Mouse (Mus musculus): ENCODE results near the gene Trim15. TPM values are rescaled to one million over a fixed set of nuclear protein-coding genes. Genes with fewer than 3 reads are reported as not detected.
"Not testable (repeated sequence)": the region's sequence is repeated elsewhere in the genome, so short reads cannot be mapped to it uniquely, and the experiment has no call there.

The Trim15 gene
- total RNA-seq, 2 experiments from 2014 or later: not detected

DNA sequence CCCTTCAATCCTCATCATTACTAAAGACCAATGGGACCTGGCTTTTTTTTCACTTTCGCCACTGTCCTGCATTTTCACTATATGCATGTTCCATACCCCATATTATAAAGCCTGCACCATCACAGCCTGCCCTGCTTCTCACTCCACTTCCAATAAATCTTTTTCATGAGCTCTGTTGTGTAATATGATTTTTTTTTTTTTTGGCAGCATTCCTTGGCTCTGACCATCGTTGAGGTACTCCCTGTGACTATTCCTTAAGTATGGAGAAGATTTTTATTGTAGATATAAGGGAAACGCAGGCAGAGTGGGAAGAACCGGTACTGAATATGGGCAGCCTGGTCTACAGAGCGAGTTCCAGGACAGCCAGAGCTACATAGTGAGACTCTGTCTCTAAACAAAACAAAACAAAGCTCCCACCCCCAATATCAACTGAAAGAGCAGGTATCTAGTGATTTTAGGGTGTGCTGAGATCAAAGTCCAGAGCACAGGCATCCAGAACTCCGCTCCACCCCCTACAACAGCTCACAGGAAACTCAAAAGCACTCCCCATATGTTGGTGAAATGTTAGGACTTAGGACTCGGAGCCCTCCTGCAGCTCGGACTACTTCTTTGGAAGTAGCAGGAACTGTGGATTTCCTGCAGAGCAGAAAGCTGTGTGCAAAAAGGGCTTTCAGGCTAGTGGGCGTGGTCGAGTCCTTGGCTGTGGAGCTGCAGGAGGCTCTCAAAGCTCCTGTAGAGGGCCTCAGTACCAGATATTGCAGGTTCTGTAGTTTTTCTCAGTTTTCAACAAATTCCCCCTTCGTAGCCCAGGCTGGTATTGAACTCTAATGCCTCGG lies 31.2 kb downstream of the Trim15 start:
- peak; percentile 47 to 48 for DNase-seq (ENCODE audit: low spot score in 2 of 2)
- intact Hi-C loops (cut with DNase I): no loop called here

DNA sequence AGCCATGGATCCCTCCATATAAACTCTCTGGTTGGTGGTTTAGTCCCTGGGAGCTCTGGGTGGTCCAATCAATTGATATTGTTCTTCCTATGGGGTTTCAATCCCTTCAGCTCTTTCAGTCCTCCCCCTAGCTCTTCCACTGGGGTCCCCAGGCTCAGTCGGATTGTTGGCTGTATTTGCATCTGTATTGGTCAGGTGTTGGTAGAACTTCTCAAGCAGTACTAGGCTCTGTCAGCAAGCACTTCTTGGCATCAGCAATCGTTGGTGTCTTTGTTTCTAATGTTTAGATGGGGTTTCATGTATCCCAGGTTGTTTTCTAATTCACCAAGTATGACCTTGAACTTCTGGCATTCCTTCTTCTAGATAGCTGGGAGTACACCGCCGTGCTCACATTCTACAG lies 34.3 kb downstream of the Trim15 start:
- intact Hi-C loops (cut with DNase I): no loop called here
- no peak for DNase-seq (ENCODE audit: low spot score in 2 of 2)

DNA sequence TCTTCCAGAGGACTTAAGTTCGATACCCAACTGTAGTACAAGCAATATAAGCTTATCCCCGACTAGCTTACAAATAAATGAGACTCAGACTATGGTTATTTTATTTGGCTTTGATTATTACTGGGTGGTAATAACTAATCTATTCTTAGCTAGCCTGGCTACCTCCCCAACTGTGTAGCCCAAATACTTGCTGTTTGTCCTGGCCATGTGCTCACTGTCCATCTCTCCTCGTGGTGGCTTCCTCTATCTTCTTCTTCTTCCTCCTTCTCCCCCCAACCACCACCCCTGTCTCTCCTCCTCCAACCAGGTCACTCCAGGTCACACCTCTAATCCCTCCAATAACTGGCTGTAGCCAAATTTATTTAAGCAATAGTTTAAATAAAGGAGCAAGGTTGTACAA lies 36.5 kb downstream of the Trim15 start:
- DNase-seq (ENCODE audit: low spot score in 2 of 2): no peak
- intact Hi-C loops (cut with DNase I): no loop called here

DNA sequence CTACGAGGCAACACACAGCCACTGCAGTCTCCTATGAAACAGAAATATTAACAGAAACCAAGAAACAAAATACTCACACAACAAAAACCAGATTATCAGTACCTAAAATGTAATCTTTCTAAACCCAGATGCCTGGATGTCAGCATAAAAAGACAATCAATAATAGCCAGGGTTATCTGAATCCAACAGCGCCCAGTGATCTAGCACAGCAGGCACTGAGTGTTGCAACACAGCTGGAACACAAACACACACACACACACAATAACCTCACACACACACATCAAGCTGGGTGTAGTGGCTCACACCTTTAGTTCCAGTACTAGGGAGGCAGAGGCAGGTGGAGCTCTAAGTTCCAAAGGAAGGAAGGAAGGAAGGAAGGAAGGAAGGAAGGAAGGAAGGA lies 38.5 kb downstream of the Trim15 start:
- intact Hi-C loops (cut with DNase I): no loop called here
- DNase-seq (ENCODE audit: low spot score in 2 of 2): no peak

DNA sequence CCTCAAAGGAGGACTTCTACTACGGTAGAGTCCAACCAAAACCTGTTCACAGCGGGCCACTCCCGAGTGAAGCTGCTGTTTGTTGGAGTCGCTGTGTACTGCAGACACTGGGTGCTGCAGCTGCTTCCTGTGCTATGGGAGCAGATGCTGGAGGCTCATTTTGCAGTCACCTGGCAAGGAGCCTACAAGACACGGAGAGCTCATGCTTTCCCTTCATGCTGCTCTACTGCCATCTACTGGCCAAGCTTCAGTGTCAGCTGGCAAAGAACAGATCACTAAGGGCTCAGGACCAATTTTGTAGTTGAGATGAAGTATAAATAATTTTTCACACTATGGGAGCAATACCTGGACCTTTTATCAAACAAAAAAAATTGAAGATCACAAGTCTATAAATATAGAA lies 41.0 kb downstream of the Trim15 start:
- intact Hi-C loops (cut with DNase I): not testable (repeated sequence)
- peak; percentile 81 to 84 for DNase-seq (ENCODE audit: low spot score in 2 of 2)

DNA sequence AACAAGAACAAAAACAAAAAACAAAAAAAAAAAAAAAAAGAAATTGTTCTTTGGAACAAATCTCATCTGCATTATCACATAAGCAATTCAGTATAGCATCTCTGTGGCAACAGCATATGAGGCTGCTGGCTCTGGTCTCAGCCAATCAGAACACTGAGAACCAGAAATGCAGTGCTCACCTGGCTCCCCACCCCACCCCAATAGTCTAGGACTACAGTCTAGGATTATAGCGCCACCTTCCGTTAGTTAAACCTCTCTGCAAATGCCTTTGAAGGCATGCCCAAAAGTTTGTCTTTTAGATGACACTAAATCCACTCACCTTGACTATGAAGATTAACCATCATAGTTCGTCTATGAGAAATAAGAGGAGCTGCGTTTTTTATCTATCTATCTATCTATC lies 41.5 kb downstream of the Trim15 start:
- intact Hi-C loops (cut with DNase I): no loop called here
- DNase-seq (ENCODE audit: low spot score in 2 of 2): no peak

DNA sequence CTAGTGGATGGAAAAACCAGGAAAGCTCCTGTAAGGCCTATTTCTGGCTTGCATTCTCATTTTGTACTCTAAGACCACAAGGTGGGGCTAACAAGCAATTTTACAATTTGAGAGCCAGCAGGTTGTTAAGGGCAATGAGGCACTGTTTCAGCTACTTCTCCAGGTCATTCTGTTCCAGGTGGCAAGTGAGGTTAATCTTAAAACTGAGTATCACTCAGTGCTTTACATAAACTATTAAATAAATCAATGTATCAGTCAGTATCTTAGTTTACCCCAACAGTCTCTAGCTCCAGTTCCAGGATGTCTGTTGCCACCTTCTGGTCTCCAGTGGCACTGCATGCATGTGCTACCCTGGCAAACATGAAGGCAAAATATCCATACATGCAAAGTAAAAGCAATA lies 43.0 kb downstream of the Trim15 start:
- intact Hi-C loops (cut with DNase I): no loop called here
- DNase-seq (ENCODE audit: low spot score in 2 of 2): peak in 1 of 2 experiments; percentile 23

DNA sequence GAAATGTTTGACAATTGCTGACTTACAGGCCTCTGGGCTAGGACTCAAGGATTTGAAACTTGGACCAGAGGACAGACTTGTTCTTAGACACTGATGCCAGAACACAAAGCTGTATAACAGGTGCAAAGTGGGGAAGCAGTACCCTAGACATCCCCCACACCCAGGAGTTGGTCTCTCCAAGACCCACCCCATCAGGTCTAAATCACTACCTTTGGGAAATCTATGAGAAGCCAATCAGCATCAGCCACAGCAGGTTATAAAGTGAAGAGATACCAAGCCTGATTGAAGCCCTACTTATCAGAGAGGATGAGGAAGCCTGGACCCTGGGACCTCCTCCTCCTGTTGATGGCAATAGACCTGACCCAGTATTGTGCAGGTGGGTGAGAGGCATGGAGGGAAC lies 55.1 kb downstream of the Trim15 start, which contains the start of gene H2-M10.6:
Gene H2-M10.6, plus strand, starts transcription at position 301 of the 400 bp plus-strand sequence.
- intact Hi-C loops (cut with DNase I): no loop called here
- no peak for DNase-seq (ENCODE audit: low spot score in 2 of 2)

Other genes starting within 250 kb of the Trim15 start
- not detected for gene H2-M9, start 224.5 kb downstream of the Trim15 start, total RNA-seq (2021)
- gene H2-M1, start 195.0 kb downstream of the Trim15 start, total RNA-seq (2021): not detected
- gene H2-M10.5, start 94.3 kb downstream of the Trim15 start, total RNA-seq (2021): not detected
- gene H2-M10.6, start 55.0 kb downstream of the Trim15 start, total RNA-seq (2021): not detected
- gene Trim26, start 30.1 kb downstream of the Trim15 start, total RNA-seq (2021): 10 to 100 TPM; 18.1 to 20.4 TPM
- not detected for gene Trim10, start 2.4 kb upstream of the Trim15 start, total RNA-seq (2021)
- not detected for gene Trim40, start 22.9 kb upstream of the Trim15 start, total RNA-seq (2021)
- gene Trim31, start 30.9 kb upstream of the Trim15 start, total RNA-seq (2021): not detected
- gene Rnf39, start 75.7 kb upstream of the Trim15 start, total RNA-seq (2021): 1 to 10 TPM; 7.1 to 9.9 TPM
- 100 to 1,000 TPM; 126 to 130 TPM for gene Ppp1r11, start 84.5 kb upstream of the Trim15 start, total RNA-seq (2021)
- 10 to 100 TPM; 32.1 to 33.5 TPM for gene Znrd1, start 91.3 kb upstream of the Trim15 start, total RNA-seq (2021)
- gene Znrd1as, start 91.4 kb upstream of the Trim15 start, total RNA-seq (2021): 1 to 10 TPM; 3.6 to 3.8 TPM
- not detected for gene 2410137M14Rik, start 114.0 kb upstream of the Trim15 start, total RNA-seq (2021)
- gene H2-M5, start 122.3 kb upstream of the Trim15 start, total RNA-seq (2021): 1 to 10 TPM in 1 of 2 experiments, under 1 TPM in 1; 0.69 to 1.2 TPM
- gene Zfp57, start 134.0 kb upstream of the Trim15 start, total RNA-seq (2021): 10 to 100 TPM; 11.5 to 20.4 TPM
- 10 to 100 TPM; 48.3 to 87.0 TPM for gene Mog, start 156.2 kb upstream of the Trim15 start, total RNA-seq (2021)
- gene Gabbr1, start 178.8 kb upstream of the Trim15 start, total RNA-seq (2021): 100 to 1,000 TPM; 679 to 696 TPM
- gene Olfr90, start 221.3 kb upstream of the Trim15 start, total RNA-seq (2021): not detected
- not detected for gene Olfr91, start 231.1 kb upstream of the Trim15 start, total RNA-seq (2021)